Mouse (Mus musculus): ENCODE data around the gene Prdm15.

DNA sequence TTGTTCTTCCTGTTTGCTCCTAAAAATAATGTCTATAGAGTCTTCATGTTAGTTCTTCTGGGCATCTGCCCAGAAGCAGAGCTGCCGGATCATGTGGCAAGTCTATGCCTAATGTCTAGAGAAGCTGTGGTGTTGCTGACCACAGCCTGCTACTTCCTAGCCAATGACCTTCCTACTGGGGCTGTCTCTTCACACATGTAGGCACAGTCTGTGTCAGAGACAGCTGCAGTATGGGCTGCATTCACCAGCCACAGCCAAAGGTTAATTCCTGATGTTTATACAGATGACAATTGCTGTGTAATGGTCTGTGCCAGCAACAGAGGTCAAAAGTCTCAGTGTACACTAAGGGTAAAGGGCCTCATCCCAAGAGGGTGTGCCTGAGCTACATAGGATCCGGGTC, 95.2 kb downstream of the Prdm15 start:
- TF ChIP-seq CTCF (conservative IDR thresholded peaks at IDR 0.05 in 1 of 2, IDR thresholded peaks at IDR 0.05 in 1 of 2; ENCODE audit: low read depth in 2 of 2, low read length in 2 of 2), result no peak
- TF ChIP-seq CHD2 (IDR thresholded peaks at IDR 0.05; ENCODE audit: low read length), result no peak
- no peak for TF ChIP-seq JUN (IDR thresholded peaks at IDR 0.05; ENCODE audit: insufficient read depth, low read depth, low read length)

Data from CH12.LX (cell line).